Mouse (Mus musculus): ENCODE measurements around the gene Ackr2. TPM values are rescaled to one million over a fixed set of nuclear protein-coding genes. Genes with fewer than 3 reads are reported as not detected.

Ackr2 gene
- polyA plus RNA-seq, 1 experiment from 2014 or later: 0.31 TPM

GRCm38 (mm10) chr9:121909635-121910034 is 11.5 kb downstream of the Ackr2 start:
- Histone ChIP-seq H3K4me3 (no peak overlapping the region), H3K36me3 (no peaks in the 10 kb centered on the region), H3K4me1 (peaks cover 16% of the 10 kb centered on the region), H3K9me3 (no peaks in the 10 kb centered on the region), H3K27ac (no peak overlapping the region), H3K27me3 (ENCODE audit: insufficient read depth, poor library complexity, severe bottlenecking) (peaks cover 16% of the 10 kb centered on the region; the same call in 1 of the 2 replicates)
- no peak for DNase-seq (ENCODE audit: low spot score)
- whole genome bisulfite sequencing: 65% methylated on average over 6 of the region's 6 CpGs

GRCm38 (mm10) chr9:121911196-121911595 is 13.0 kb downstream of the Ackr2 start:
- H3K9me3 ChIP-seq: no peaks in the 10 kb centered on the region
- H3K4me3 ChIP-seq: no peak overlapping the region
- H3K36me3 ChIP-seq: no peaks in the 10 kb centered on the region
- no peak for DNase-seq (ENCODE audit: low spot score)
- WGBS: 84% methylated on average over 7 of the region's 7 CpGs
- no peak overlapping the region for H3K27ac ChIP-seq
- H3K4me1 ChIP-seq: peaks cover 11% of the 10 kb centered on the region
- H3K27me3 ChIP-seq (ENCODE audit: insufficient read depth, poor library complexity, severe bottlenecking): peaks cover 16% of the 10 kb centered on the region

GRCm38 (mm10) chr9:121912786-121913185 is 14.6 kb downstream of the Ackr2 start:
- H3K4me1 ChIP-seq: peaks cover 12% of the 10 kb centered on the region
- 84% methylated on average over 4 of the region's 4 CpGs for WGBS
- peaks cover 16% of the 10 kb centered on the region for H3K27me3 ChIP-seq (ENCODE audit: insufficient read depth, poor library complexity, severe bottlenecking)
- H3K27ac ChIP-seq: no peak overlapping the region
- H3K9me3 ChIP-seq: no peaks in the 10 kb centered on the region
- H3K4me3 ChIP-seq: no peak overlapping the region
- no peak for DNase-seq (ENCODE audit: low spot score)
- no peaks in the 10 kb centered on the region for H3K36me3 ChIP-seq

- H3K4me3 ChIP-seq: no peak overlapping the region
Observed at GRCm38 (mm10) chr9:121914226-121914757, 16.1 kb downstream of the Ackr2 start.

GRCm38 (mm10) chr9:121915056-121915455 is 16.9 kb downstream of the Ackr2 start:
- no peaks in the 10 kb centered on the region for H3K9me3 ChIP-seq
- DNase-seq (ENCODE audit: low spot score): no peak
- 88% methylated on average over 10 of the region's 10 CpGs for WGBS
- peaks cover 16% of the 10 kb centered on the region for H3K27me3 ChIP-seq (ENCODE audit: insufficient read depth, poor library complexity, severe bottlenecking)
- no peaks in the 10 kb centered on the region for H3K36me3 ChIP-seq
- peaks cover 5% of the 10 kb centered on the region for H3K4me1 ChIP-seq
- no peak overlapping the region for H3K4me3 ChIP-seq
- no peak overlapping the region for H3K27ac ChIP-seq

More at GRCm38 (mm10) chr9:121914226-121914757, 16.1 kb downstream of the Ackr2 start:
- DNase-seq (ENCODE audit: low spot score): no peak
- peaks cover 12% of the 10 kb centered on the region for H3K4me1 ChIP-seq
- H3K9me3 ChIP-seq: no peaks in the 10 kb centered on the region
- H3K27ac ChIP-seq: no peak overlapping the region
- no peaks in the 10 kb centered on the region for H3K36me3 ChIP-seq
- WGBS: 82% methylated on average over 8 of the region's 8 CpGs
- peaks cover 16% of the 10 kb centered on the region for H3K27me3 ChIP-seq (ENCODE audit: insufficient read depth, poor library complexity, severe bottlenecking)

DNA sequence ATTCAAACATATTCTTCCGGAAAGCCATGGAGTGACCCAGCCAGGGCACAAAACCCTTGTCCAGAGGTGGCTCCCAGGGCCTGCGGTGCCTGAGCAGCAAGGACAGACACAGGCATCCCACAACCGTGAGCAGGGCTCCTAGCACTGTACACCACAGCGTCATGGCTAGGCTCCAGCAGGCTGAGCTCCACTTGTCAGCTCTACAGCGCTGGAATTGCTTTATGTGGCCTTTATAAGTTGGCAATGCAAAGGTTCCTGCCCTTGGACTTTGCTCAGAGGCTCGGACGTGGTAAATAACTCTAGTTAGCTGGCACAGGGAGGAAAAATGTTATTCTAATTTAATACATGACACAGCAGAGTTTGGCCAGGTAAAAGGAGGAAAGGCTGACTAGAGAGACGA is 17.9 kb downstream of the Ackr2 start, which contains the start of gene Cyp8b1:
Gene Cyp8b1 (minus strand): TSS at position 204 of the 400 bp plus-strand sequence.
- 76% methylated on average over 8 of the region's 8 CpGs for WGBS
- no peak for DNase-seq (ENCODE audit: low spot score)
- Histone ChIP-seq H3K4me1 (peaks cover 5% of the 10 kb centered on the region), H3K27ac (no peak within 1 kb of the TSS), H3K36me3 (no peaks in the 10 kb centered on the region), H3K9me3 (no peaks in the 10 kb centered on the region), H3K4me3 (no peak within 1 kb of the TSS), H3K27me3 (ENCODE audit: insufficient read depth, poor library complexity, severe bottlenecking) (peaks cover 16% of the 10 kb centered on the region)

DNA sequence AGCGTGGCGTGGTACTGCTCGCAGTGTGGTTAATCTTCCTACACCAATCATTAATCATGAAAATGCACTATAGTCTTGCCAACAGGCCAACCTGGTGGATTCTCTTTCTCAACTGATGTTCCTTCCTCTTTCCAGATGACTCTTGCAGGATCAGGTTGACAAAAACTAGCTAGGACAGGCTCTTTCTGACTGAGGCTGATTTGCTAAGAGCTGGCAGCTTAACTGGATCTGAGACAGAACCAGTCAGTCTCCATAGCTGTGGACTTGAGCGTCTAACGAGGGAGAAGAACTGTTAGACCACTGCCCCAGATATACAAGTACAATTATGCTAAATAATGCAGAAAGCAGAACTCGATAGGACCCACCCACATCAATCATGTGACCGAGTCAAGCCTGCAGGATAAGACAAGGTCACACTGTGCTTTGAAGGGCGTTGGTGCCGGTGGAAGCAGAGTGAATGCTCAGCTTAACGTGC is 20.9 kb downstream of the Ackr2 start:
- no peak overlapping the region for H3K27ac ChIP-seq
- H3K4me3 ChIP-seq: no peak overlapping the region
- peaks cover 3% of the 10 kb centered on the region for H3K27me3 ChIP-seq (ENCODE audit: insufficient read depth, poor library complexity, severe bottlenecking)
- no peaks in the 10 kb centered on the region for H3K36me3 ChIP-seq
- H3K4me1 ChIP-seq: peaks cover 5% of the 10 kb centered on the region
- WGBS: 67% methylated on average over 10 of the region's 10 CpGs
- H3K9me3 ChIP-seq: no peaks in the 10 kb centered on the region
- DNase-seq (ENCODE audit: low spot score): no peak

GRCm38 (mm10) chr9:121923443-121923842 is 25.3 kb downstream of the Ackr2 start:
- DNase-seq (ENCODE audit: low spot score): no peak
- Histone ChIP-seq H3K27ac (no peak overlapping the region), H3K36me3 (no peaks in the 10 kb centered on the region), H3K27me3 (ENCODE audit: insufficient read depth, poor library complexity, severe bottlenecking) (peaks cover 5% of the 10 kb centered on the region; the same call in 1 of the 2 replicates), H3K4me3 (no peak overlapping the region), H3K9me3 (no peaks in the 10 kb centered on the region), H3K4me1 (peaks cover 7% of the 10 kb centered on the region)
- 83% methylated on average over 8 of the region's 8 CpGs for WGBS

GRCm38 (mm10) chr9:121923906-121924305 is 25.8 kb downstream of the Ackr2 start:
- WGBS: 85% methylated on average over 5 of the region's 5 CpGs
- Histone ChIP-seq H3K27ac (no peak overlapping the region), H3K27me3 (ENCODE audit: insufficient read depth, poor library complexity, severe bottlenecking) (peaks cover 5% of the 10 kb centered on the region; the same call in 1 of the 2 replicates), H3K9me3 (no peaks in the 10 kb centered on the region), H3K4me3 (no peak overlapping the region), H3K36me3 (no peaks in the 10 kb centered on the region), H3K4me1 (peaks cover 7% of the 10 kb centered on the region)
- DNase-seq (ENCODE audit: low spot score): no peak

- H3K27ac ChIP-seq: no peak overlapping the region
- H3K36me3 ChIP-seq: no peaks in the 10 kb centered on the region
- H3K9me3 ChIP-seq: no peaks in the 10 kb centered on the region
- H3K4me3 ChIP-seq: no peak overlapping the region
- 84% methylated on average over 9 of the region's 9 CpGs for WGBS
- H3K4me1 ChIP-seq: peaks cover 7% of the 10 kb centered on the region
- peaks cover 5% of the 10 kb centered on the region; the same call in 1 of the 2 replicates for H3K27me3 ChIP-seq (ENCODE audit: insufficient read depth, poor library complexity, severe bottlenecking)
- DNase-seq (ENCODE audit: low spot score): no peak
Observed at GRCm38 (mm10) chr9:121924901-121925560, 26.9 kb downstream of the Ackr2 start.

DNA sequence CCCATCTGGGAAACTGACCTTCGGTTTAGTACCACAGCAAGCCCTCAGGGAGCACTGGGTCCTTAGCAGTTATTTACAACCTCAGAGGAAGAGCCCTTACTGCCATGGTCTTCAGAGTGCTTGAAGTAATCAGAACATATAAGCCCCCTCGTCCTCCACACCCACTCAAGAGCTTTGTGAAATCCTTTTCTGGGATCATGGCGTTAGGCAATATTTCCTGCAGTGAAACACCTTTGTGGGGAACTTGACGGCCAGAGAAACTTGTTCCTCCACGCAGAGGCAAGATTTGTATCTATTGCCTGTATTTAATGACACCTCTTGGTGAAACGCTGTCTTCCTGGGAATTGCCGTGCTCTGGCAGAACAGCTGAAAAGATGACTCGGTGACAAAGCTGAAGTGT is 27.8 kb downstream of the Ackr2 start:
- H3K27ac ChIP-seq: no peak overlapping the region
- peaks cover 5% of the 10 kb centered on the region; the same call in 1 of the 2 replicates for H3K27me3 ChIP-seq (ENCODE audit: insufficient read depth, poor library complexity, severe bottlenecking)
- H3K9me3 ChIP-seq: no peaks in the 10 kb centered on the region
- H3K4me3 ChIP-seq: no peak overlapping the region
- peaks cover 7% of the 10 kb centered on the region for H3K4me1 ChIP-seq
- WGBS: 66% methylated on average over 8 of the region's 8 CpGs
- H3K36me3 ChIP-seq: no peaks in the 10 kb centered on the region
- no peak for DNase-seq (ENCODE audit: low spot score)

GRCm38 (mm10) chr9:121926634-121927405 is 28.7 kb downstream of the Ackr2 start:
- no peaks in the 10 kb centered on the region for H3K9me3 ChIP-seq
- H3K27me3 ChIP-seq (ENCODE audit: insufficient read depth, poor library complexity, severe bottlenecking): peaks cover 5% of the 10 kb centered on the region; the same call in 1 of the 2 replicates

DNA sequence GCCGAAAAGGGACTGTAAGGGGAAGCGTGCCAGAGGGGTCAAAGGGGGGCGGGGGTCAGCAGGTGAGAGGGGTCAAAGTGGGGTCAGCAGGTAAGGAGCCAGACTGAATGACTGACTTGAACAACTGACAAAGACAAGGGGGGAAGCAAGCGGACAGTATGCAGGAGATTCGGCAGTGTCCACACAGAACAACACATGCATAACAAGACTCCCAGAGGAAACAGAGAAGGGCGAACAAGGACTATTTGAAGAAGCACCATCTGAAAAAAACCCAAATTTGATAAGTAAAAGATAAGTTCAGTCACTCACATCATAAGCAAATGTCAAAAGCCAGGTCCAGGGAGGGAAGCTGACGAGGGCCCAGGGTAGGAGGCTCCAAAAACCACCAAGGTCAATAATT is 29.6 kb downstream of the Ackr2 start:
- Histone ChIP-seq H3K27ac (no peak overlapping the region), H3K9me3 (no peaks in the 10 kb centered on the region), H3K27me3 (ENCODE audit: insufficient read depth, poor library complexity, severe bottlenecking) (peaks cover 5% of the 10 kb centered on the region; the same call in 1 of the 2 replicates), H3K4me3 (no peak overlapping the region), H3K36me3 (no peaks in the 10 kb centered on the region), H3K4me1 (peaks cover 7% of the 10 kb centered on the region)
- 79% methylated on average over 7 of the region's 7 CpGs for WGBS
- no peak for DNase-seq (ENCODE audit: low spot score)

More at GRCm38 (mm10) chr9:121926634-121927405, 28.7 kb downstream of the Ackr2 start:
- H3K4me3 ChIP-seq: no peak overlapping the region
- 53% methylated on average over 11 of the region's 11 CpGs for WGBS
- peaks cover 7% of the 10 kb centered on the region for H3K4me1 ChIP-seq
- H3K27ac ChIP-seq: no peak overlapping the region
- H3K36me3 ChIP-seq: no peaks in the 10 kb centered on the region
- DNase-seq (ENCODE audit: low spot score): no peak
